Mouse (Mus musculus) neural tube, embryonic 10.5 days (tissue): Measurements from ENCODE around the gene Wnt3.

Experiments
- DNase-seq: peaks from one replicate; pipeline ENCODE4 v3.0.0-alpha.2; 2017; ENCODE audit warnings: low spot score; ENCODE audit errors: extremely low spot score

The Wnt3 gene

GRCm38 (mm10) chr11:103838955-103839354 is 65.0 kb downstream of the Wnt3 start:
- no peak for DNase-seq

- DNase-seq, result peak; percentile 75
Observed at GRCm38 (mm10) chr11:103840834-103841233, 66.9 kb downstream of the Wnt3 start.

GRCm38 (mm10) chr11:103848287-103848686 is 74.3 kb downstream of the Wnt3 start:
- DNase-seq, result no peak

GRCm38 (mm10) chr11:103852590-103853283 is 78.8 kb downstream of the Wnt3 start:
- no peak for DNase-seq

- DNase-seq, result no peak
Observed at GRCm38 (mm10) chr11:103853284-103853920, 79.5 kb downstream of the Wnt3 start.

- no peak for DNase-seq
Observed at GRCm38 (mm10) chr11:103854294-103854693, 80.3 kb downstream of the Wnt3 start.

- no peak for DNase-seq
Observed at GRCm38 (mm10) chr11:103856641-103857040, 82.7 kb downstream of the Wnt3 start.

- DNase-seq, result no peak
Observed at GRCm38 (mm10) chr11:103858760-103859159, 84.8 kb downstream of the Wnt3 start.

GRCm38 (mm10) chr11:103859933-103860610 is 86.1 kb downstream of the Wnt3 start:
- no peak for DNase-seq

GRCm38 (mm10) chr11:103862951-103863350 is 89.0 kb downstream of the Wnt3 start:
- DNase-seq, result no peak

GRCm38 (mm10) chr11:103864486-103864885 is 90.5 kb downstream of the Wnt3 start:
- no peak for DNase-seq

- no peak for DNase-seq
Observed at GRCm38 (mm10) chr11:103865346-103865745, 91.4 kb downstream of the Wnt3 start.
